Comparison of ENCODE assay signal across 8 mouse cellular contexts in genomic region chr7:44547725-44548124, GRCm38 (mm10). TPM values are rescaled to one million over a fixed set of nuclear protein-coding genes. Genes with fewer than 3 reads are reported as not detected.
DNase-seq lines count a peak whose midpoint lies in the region; ATAC-seq and TF ChIP-seq lines count a peak whose summit lies in the region.

No protein-coding gene starts in this region.

- TF ChIP-seq CTCF in layer of hippocampus, adult 2 months (conservative IDR thresholded peaks at IDR 0.05), result no peak

- no peak for DNase-seq in layer of hippocampus, adult 2 months (ENCODE audit: low spot score in 2 of 2)
- no peak for DNase-seq in layer of hippocampus, adult 18-20 months (ENCODE audit: low spot score in 2 of 2)
- DNase-seq in embryo, embryonic 11 days, result peak; percentile 18
- no peak for DNase-seq in ovary, postnatal 14 days (ENCODE audit: low spot score)
- no peak for DNase-seq in kidney, adult 8-10 months

- no peaks in the 10 kb centered on the region for H3K27me3 ChIP-seq in hindbrain, embryonic 15.5 days
- no peaks in the 10 kb centered on the region for H3K27me3 ChIP-seq in myocyte (ENCODE audit: control insufficient read depth, insufficient read depth, insufficient read length)

- no peak for ATAC-seq in hindbrain, embryonic 15.5 days (ENCODE audit: low FRiP score, low read depth)
- no peak for ATAC-seq in CD4-positive, CD25-positive, alpha-beta regulatory T cell, adult 4 months

- H3K9ac ChIP-seq in hindbrain, embryonic 15.5 days, result peak overlapping the region; percentile 56

- WGBS in hindbrain, embryonic 15.5 days, result 22% methylated on average over 5 of the region's 5 CpGs

- H3K36me3 ChIP-seq in hindbrain, embryonic 15.5 days, result peaks cover 13% of the 10 kb centered on the region
- H3K36me3 ChIP-seq in myocyte (ENCODE audit: control insufficient read depth, insufficient read depth), result no peaks in the 10 kb centered on the region

- H3K79me2 ChIP-seq in myocyte (ENCODE audit: control insufficient read depth, insufficient read depth), result peaks cover 14% of the 10 kb centered on the region

- no peak for TF ChIP-seq POLR2A in myocyte (IDR thresholded peaks at IDR 0.05; ENCODE audit: insufficient read length, low read depth)

- peak overlapping the region; percentile 69; the same call in 1 of the 2 replicates for H3K4me3 ChIP-seq in layer of hippocampus, adult 2 months
- peak overlapping the region; percentile 62 for H3K4me3 ChIP-seq in hindbrain, embryonic 15.5 days
- peak overlapping the region; percentile 39 for H3K4me3 ChIP-seq in myocyte

- peak overlapping the region; percentile 99 for H3K4me2 ChIP-seq in hindbrain, embryonic 15.5 days
- H3K4me2 ChIP-seq in myocyte (ENCODE audit: low read depth), result peak overlapping the region; percentile 87

- no peaks in the 10 kb centered on the region for H3K9me3 ChIP-seq in hindbrain, embryonic 15.5 days

- peaks cover 18% of the 10 kb centered on the region for H3K4me1 ChIP-seq in hindbrain, embryonic 15.5 days (replicated peaks)

- H3ac ChIP-seq in myocyte (ENCODE audit: control insufficient read depth, insufficient read length), result no peak overlapping the region

- no peak overlapping the region for H3K27ac ChIP-seq in layer of hippocampus, adult 2 months
- H3K27ac ChIP-seq in hindbrain, embryonic 15.5 days (replicated peaks), result no peak overlapping the region

TF ChIP-seq in myocyte, 11 proteins besides CTCF, POLR2A, EP300 and RAD21:
- TF ChIP-seq MYOD1 (IDR thresholded peaks at IDR 0.05; ENCODE audit: control insufficient read depth in 1 of 3, insufficient read length in 2 of 3, low read depth in 2 of 3) (peak in 2 of 3 experiments; percentile 21 to 51), REST (IDR thresholded peaks at IDR 0.05; ENCODE audit: insufficient read depth, insufficient read length) (no peak)

RNA-seq across cellular contexts. Expression of gene Pold1, which starts 0.9 kb away (rescaled TPM):
- 10 to 100 TPM in 1 of 2 experiments, 1 to 10 TPM in 1; 9.0 to 10.5 TPM for total RNA-seq in layer of hippocampus, adult 2 months (2021)
- total RNA-seq in layer of hippocampus, adult 18-20 months (2021), result 10 to 100 TPM in 1 of 2 experiments, 1 to 10 TPM in 1; 9.4 to 13.2 TPM
- polyA plus RNA-seq in hindbrain, embryonic 15.5 days (2015; fragmentation: Nextera tagmentation; extraction: Ambion mirVana), result 27.5 and 29.4 TPM in 2 replicates
- polyA plus RNA-seq in myocyte (2012; fragmentation: generic; extraction: Trizol), result 23.9 TPM
- 10 to 100 TPM; 18.4 to 45.5 TPM for polyA plus RNA-seq in CD4-positive, CD25-positive, alpha-beta regulatory T cell, adult 4 months (2017; shearing (Covaris generic))

RNA-seq across cellular contexts. Expression of gene Nr1h2, which starts 6.0 kb away (rescaled TPM):
- total RNA-seq in layer of hippocampus, adult 2 months (2021), result 10 to 100 TPM; 58.2 to 66.7 TPM
- total RNA-seq in layer of hippocampus, adult 18-20 months (2021), result 10 to 100 TPM; 64.9 to 68.5 TPM
- 60.3 and 70.4 TPM in 2 replicates for polyA plus RNA-seq in hindbrain, embryonic 15.5 days (2015; fragmentation: Nextera tagmentation; extraction: Ambion mirVana)
- 94.7 TPM for polyA plus RNA-seq in myocyte (2012; fragmentation: generic; extraction: Trizol)
- polyA plus RNA-seq in CD4-positive, CD25-positive, alpha-beta regulatory T cell, adult 4 months (2017; shearing (Covaris generic)), result 10 to 100 TPM; 42.2 to 57.7 TPM

RNA-seq across cellular contexts. Expression of gene Spib, which starts 15.9 kb away (rescaled TPM):
- under 1 TPM; 0.12 to 0.13 TPM for total RNA-seq in layer of hippocampus, adult 2 months (2021)
- total RNA-seq in layer of hippocampus, adult 18-20 months (2021), result not detected
- polyA plus RNA-seq in hindbrain, embryonic 15.5 days (2015; fragmentation: Nextera tagmentation; extraction: Ambion mirVana), result not detected in 2 replicates
- 0.05 TPM for polyA plus RNA-seq in myocyte (2012; fragmentation: generic; extraction: Trizol)
- polyA plus RNA-seq in CD4-positive, CD25-positive, alpha-beta regulatory T cell, adult 4 months (2017; shearing (Covaris generic)), result 1 to 10 TPM in 1 of 2 experiments, under 1 TPM in 1; 0.11 to 4.2 TPM

RNA-seq across cellular contexts. Expression of gene Mybpc2, which starts 23.3 kb away (rescaled TPM):
- total RNA-seq in layer of hippocampus, adult 2 months (2021), result not detected
- under 1 TPM; 0.27 to 0.28 TPM for total RNA-seq in layer of hippocampus, adult 18-20 months (2021)
- 0.10 and 0.18 TPM in 2 replicates for polyA plus RNA-seq in hindbrain, embryonic 15.5 days (2015; fragmentation: Nextera tagmentation; extraction: Ambion mirVana)
- 4.7 TPM for polyA plus RNA-seq in myocyte (2012; fragmentation: generic; extraction: Trizol)
- polyA plus RNA-seq in CD4-positive, CD25-positive, alpha-beta regulatory T cell, adult 4 months (2017; shearing (Covaris generic)), result not detected

RNA-seq across cellular contexts. Expression of gene Napsa, which starts 24.5 kb away (rescaled TPM):
- total RNA-seq in layer of hippocampus, adult 2 months (2021), result not detected
- not detected for total RNA-seq in layer of hippocampus, adult 18-20 months (2021)
- 2.1 and 2.2 TPM in 2 replicates for polyA plus RNA-seq in hindbrain, embryonic 15.5 days (2015; fragmentation: Nextera tagmentation; extraction: Ambion mirVana)
- polyA plus RNA-seq in myocyte (2012; fragmentation: generic; extraction: Trizol), result not detected
- polyA plus RNA-seq in CD4-positive, CD25-positive, alpha-beta regulatory T cell, adult 4 months (2017; shearing (Covaris generic)), result 1 to 10 TPM in 1 of 2 experiments, under 1 TPM in 1; 0.52 to 6.7 TPM
